Mouse (Mus musculus) thymus, adult 2 months (tissue): ENCODE results near the gene Lamp5. TPM values are rescaled to one million over a fixed set of nuclear protein-coding genes. Genes with fewer than 3 reads are reported as not detected.

Source experiments
- DNase-seq: peaks from one replicate; pipeline ENCODE4 v3.0.0; 2021
- H3K27ac ChIP-seq: fragments of 200-500 bp; 2 replicates; pipeline ENCODE4 v1.5.1; 2012; ENCODE audit warnings: low read length, control low read depth; ENCODE audit not compliant: control insufficient read depth, insufficient read depth
- H3K27me3 ChIP-seq: fragments of 200-500 bp; 2 replicates; pipeline ENCODE4 v1.6.1; 2012; ENCODE audit warnings: mild to moderate bottlenecking, low read length, moderate library complexity, mixed read lengths; ENCODE audit not compliant: control insufficient read depth, insufficient read depth
- H3K36me3 ChIP-seq: fragments of 200-500 bp; 2 replicates; pipeline ENCODE4 v1.6.1; 2012; ENCODE audit warnings: mild to moderate bottlenecking, low read length, moderate library complexity; ENCODE audit not compliant: control insufficient read depth, insufficient read depth
- H3K4me1 ChIP-seq: fragments of 200-500 bp; replicated peaks from 2 replicates; pipeline ENCODE4 v1.6.1; 2012; ENCODE audit warnings: low read length; ENCODE audit not compliant: control insufficient read depth, insufficient read depth
- H3K4me3 ChIP-seq: fragments of 200-500 bp; 2 replicates; pipeline ENCODE4 v1.5.1; 2012; ENCODE audit warnings: mild to moderate bottlenecking, low read length, control low read depth, moderate library complexity; ENCODE audit not compliant: control insufficient read depth, insufficient read depth
- CTCF ChIP-seq: fragments of 200-500 bp; IDR thresholded peaks from 2 replicates; pipeline ENCODE4 v1.5.1; 2012; ENCODE audit warnings: mild to moderate bottlenecking, control low read depth, low read length, moderate library complexity, borderline replicate concordance; ENCODE audit not compliant: control insufficient read depth, poor library complexity, insufficient read depth; ENCODE audit errors: extremely low read depth
- POLR2A ChIP-seq: fragments of 200-500 bp; IDR thresholded peaks from 2 replicates; pipeline ENCODE4 v1.6.1; 2012; ENCODE audit warnings: mild to moderate bottlenecking, low read length, control low read depth, moderate library complexity; ENCODE audit not compliant: control insufficient read depth, poor library complexity, insufficient read depth; ENCODE audit errors: extremely low read depth
- WGBS: fragments of 180-500 bp; shearing (Covaris S2); methylation state at CpG from one replicate; pipeline ENCODE4 v1.1.7; 2018; 5-methylcytosine and 5-hydroxymethylcytosine counted together
- polyA plus RNA-seq: library from polyadenylated mRNA; depleted of rRNA; stranded (reverse); fragments of >200 nt; gene quantifications from 2 replicates; pipeline ENCODE4 v1.2.3, GENCODE M21; 2012; rRNA removed

Gene Lamp5
- not detected in 2 replicates for polyA plus RNA-seq

DNA sequence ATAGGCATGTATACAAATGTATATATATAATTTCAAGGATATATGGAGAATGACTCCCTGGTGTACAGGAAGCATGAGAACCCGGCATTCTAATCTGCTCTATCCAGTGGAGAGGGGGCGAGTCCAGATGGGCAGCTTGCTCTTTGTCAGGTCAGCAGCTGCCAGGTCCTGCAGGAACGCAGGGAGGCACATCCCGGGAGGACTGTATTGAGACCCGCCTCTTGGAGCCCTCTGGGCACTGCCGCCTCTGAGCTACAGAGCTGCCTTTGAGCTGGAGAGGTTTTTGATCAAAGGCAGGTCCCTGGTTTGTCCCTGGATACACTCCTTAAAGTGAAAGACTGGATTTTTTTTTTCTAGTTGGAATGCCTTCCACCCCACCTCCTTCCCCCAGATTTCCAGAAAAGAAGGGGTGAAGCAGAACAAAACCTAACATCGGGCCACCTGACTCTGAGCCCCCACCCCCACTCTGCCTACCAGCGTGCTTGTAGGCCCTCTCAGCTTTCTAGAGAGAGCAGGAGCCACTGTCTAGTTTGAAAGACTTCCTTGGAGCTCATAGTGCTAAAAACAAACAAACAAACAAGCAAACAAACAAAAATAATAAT lies at the start of gene Lamp5:
Gene Lamp5 (plus strand): TSS at position 552 of the 602 bp plus-strand sequence.
- H3K4me3 ChIP-seq = no peak within 1 kb of the TSS

DNA sequence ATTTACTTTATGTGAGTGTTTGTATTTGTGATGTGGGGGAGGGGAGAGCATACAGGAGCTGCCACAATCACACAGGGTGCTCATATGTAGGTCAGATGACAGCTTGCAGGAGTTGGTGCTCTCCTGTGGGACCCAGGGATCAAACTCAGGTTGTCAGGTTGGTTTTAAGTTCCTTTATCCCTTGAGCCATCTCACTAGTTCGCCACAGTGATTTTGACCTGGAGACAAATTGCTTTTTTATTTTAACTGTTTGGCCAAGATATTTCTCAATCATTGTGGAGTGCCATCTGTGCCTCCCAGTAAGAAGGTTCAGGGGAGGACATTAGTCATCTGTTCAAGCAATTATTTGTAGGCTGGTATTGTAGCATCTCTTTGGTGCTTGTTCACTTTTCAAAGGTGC lies 48.2 kb upstream of the Lamp5 start:
- H3K4me1 ChIP-seq = no peaks in the 10 kb centered on the region
- no peak overlapping the region for H3K27ac ChIP-seq
- no peak overlapping the region for H3K4me3 ChIP-seq
- no peaks in the 10 kb centered on the region for H3K27me3 ChIP-seq
- 95% methylated on average over 1 of the region's 1 CpGs for WGBS
- H3K36me3 ChIP-seq = no peaks in the 10 kb centered on the region
- no peak for DNase-seq
- TF ChIP-seq POLR2A (no peak), CTCF (no peak)

More for the DNA sequence above, at the start of gene Lamp5:
- 51% methylated on average over 8 of the region's 8 CpGs for WGBS
- no peak for TF ChIP-seq POLR2A
- TF ChIP-seq CTCF = no peak
- Histone ChIP-seq H3K4me1 (no peaks in the 10 kb centered on the region), H3K36me3 (no peaks in the 10 kb centered on the region), H3K27ac (no peak within 1 kb of the TSS), H3K27me3 (no peaks in the 10 kb centered on the region)
- no peak for DNase-seq

DNA sequence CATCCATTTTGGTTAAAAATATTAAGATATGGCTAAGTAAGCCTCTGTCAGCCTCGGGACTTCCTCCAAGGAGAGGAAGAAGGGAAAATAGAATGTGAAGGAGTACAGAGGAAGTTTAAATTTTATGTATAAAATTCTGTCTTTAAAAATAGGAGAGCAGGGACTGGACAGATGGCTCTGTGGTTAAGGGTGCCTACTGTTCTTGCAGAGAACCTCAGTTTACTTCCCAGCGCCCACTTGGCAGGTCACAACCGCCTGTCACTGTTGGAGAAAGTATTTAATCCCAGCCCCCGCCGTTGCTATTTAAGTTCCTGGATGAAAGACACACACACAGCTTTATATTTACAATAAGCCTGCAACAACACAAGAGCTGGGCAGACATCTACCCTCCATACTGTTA lies 45.8 kb upstream of the Lamp5 start:
- Histone ChIP-seq H3K4me3 (no peak overlapping the region), H3K27ac (no peak overlapping the region), H3K4me1 (no peaks in the 10 kb centered on the region), H3K36me3 (no peaks in the 10 kb centered on the region), H3K27me3 (no peaks in the 10 kb centered on the region)
- 89% methylated on average over 5 of the region's 5 CpGs for WGBS
- TF ChIP-seq CTCF = no peak
- no peak for TF ChIP-seq POLR2A
- no peak for DNase-seq

DNA sequence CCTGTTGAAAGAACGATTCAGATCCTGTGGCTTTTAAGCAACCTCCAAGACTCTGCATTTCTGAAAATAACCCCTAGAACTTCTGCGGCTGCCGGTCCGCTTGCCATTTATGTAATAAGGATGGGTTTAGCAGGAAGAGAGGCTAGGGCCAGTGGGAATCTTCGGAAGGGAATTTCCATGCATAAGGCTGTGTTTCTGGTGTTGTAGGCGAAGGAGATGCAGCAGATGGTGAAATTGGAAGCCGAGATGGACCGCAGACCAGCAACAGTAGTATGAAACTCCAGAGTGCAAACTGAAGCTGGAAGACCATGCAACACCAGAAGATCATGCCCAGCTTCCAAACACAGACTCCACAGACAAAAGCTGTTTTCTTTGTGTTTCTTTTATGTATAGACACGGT lies 39.3 kb upstream of the Lamp5 start:
- DNase-seq = no peak
- no peak overlapping the region for H3K27ac ChIP-seq
- H3K4me3 ChIP-seq = no peak overlapping the region
- H3K36me3 ChIP-seq = no peaks in the 10 kb centered on the region
- no peaks in the 10 kb centered on the region for H3K27me3 ChIP-seq
- TF ChIP-seq CTCF (no peak), POLR2A (no peak)
- 92% methylated on average over 9 of the region's 9 CpGs for WGBS
- no peaks in the 10 kb centered on the region for H3K4me1 ChIP-seq

DNA sequence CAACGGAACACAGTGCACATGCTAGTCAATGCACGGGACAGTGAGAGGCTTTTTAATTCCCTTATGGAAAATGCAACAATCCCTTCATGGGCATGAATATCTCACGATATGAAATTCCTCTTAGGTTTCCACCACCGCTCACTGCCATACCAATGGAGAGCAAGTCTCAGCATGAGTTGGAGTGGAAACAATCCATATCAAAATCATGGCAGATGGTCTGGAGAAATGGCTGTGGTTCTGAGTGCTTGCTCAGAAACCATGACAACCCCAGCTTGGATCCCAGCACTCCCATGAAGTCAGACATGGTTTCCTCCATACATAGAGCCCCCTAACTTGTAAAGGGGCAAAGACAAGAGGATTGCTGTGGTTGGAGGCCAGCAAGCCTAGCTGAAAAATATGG lies 3.6 kb upstream of the Lamp5 start:
- H3K4me1 ChIP-seq = no peaks in the 10 kb centered on the region
- no peak for TF ChIP-seq POLR2A
- no peak for TF ChIP-seq CTCF
- no peaks in the 10 kb centered on the region for H3K27me3 ChIP-seq
- no peaks in the 10 kb centered on the region for H3K36me3 ChIP-seq
- DNase-seq = no peak
- no peak overlapping the region for H3K4me3 ChIP-seq
- WGBS = 95% methylated on average over 4 of the region's 4 CpGs
- H3K27ac ChIP-seq = no peak overlapping the region

DNA sequence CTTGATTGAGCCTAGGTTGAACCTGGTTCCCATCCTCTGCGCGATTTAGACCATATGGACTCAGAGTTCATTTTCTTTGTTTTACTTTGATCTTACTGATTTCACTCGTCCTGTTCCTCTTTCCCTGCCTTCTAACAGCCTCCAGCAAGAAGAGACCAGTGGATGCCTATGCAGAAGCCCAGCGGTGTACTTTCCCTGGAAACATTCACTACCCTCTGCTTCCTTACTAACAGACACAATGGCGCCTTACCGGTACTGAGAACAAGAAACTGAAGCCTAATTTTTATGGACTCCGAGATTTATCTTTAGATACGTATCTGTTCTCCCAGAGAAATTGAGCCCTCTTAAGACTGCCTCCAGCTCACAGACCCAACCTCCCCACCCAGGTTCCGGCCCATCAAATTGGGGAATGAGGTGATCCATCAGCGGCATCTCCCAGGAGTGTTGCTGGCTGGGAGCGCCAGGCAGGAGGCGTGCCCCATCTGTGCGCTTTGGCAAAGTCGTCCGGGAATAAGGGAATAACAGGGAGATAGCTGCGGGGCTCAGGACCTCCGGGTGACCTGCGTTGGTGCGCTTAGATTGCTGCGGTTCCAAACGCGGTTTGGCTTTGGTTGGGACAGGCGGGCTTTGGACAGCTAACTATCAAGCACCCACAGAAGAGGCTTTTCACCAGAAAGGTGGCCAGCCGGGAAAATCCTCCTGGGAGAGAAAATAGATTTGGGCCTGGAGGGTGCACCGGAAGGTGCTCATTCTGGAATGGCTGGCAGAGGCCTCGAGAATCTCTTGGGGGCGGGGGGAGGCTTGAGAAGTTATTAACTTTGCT lies 1.0 kb upstream of the Lamp5 start:
- no peaks in the 10 kb centered on the region for H3K4me1 ChIP-seq
- no peak overlapping the region for H3K27ac ChIP-seq
- TF ChIP-seq POLR2A = no peak
- TF ChIP-seq CTCF = no peak
- no peaks in the 10 kb centered on the region for H3K36me3 ChIP-seq
- no peak for DNase-seq
- WGBS = 29% methylated on average over 27 of the region's 27 CpGs
- no peaks in the 10 kb centered on the region for H3K27me3 ChIP-seq
- no peak overlapping the region for H3K4me3 ChIP-seq
